Comparison of ENCODE assay signal across 12 mouse cellular contexts in the genomic region with DNA sequence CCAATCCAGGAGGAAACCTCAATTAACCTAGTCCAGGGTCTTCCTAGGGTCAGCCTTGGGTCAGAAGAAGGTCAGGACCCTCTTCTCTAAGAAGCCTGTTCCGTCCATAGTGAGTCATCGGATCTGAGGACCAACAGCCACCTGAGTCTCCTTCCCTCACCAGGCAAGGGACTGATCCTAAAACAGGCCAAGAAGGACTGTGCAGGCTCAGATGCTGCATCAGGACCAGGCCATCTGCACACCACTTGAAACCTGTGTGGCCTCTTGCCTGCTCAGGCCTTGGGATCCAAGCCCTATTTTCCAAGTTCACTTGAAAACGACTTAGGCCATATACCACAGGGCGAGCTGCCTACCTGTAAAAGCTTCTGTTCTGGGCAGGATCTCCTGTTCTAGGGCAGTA. TPM values are rescaled to one million over a fixed set of nuclear protein-coding genes. Genes with fewer than 3 reads are reported as not detected.
DNase-seq lines count a peak whose midpoint lies in the region; ATAC-seq lines count a peak whose summit lies in the region.
"Had no signal": no experiment of that assay in that cellular context is flagged by ENCODE, and none has a peak within 500 bp of the region (broad histone marks: within the 10 kb centered on the region; RNA-seq: fewer than 3 reads in every experiment).

No protein-coding gene starts in this region.

- peak overlapping the region; percentile 90 for H3K27ac ChIP-seq in kidney, embryonic 15.5 days
- H3K27ac ChIP-seq in embryonic facial prominence, embryonic 15.5 days (replicated peaks): 0 out of 2 replicates have a peak overlapping the region, but pooled peaks have one; percentile 29
- no peak overlapping the region for H3K27ac ChIP-seq in midbrain, embryonic 16.5 days (ENCODE audit: low read length)

- WGBS in kidney, embryonic 15.5 days: 48% methylated on average over 4 of the region's 4 CpGs
- WGBS in embryonic facial prominence, embryonic 15.5 days: 70% methylated on average over 4 of the region's 4 CpGs
- WGBS in midbrain, embryonic 16.5 days: 73% methylated on average over 4 of the region's 4 CpGs

- DNase-seq in CD4-positive, CD25-positive, alpha-beta regulatory T cell, adult 2 months (ENCODE audit: low read depth, low spot score): peak; percentile 9
- DNase-seq in kidney, postnatal 36 days: no peak
- DNase-seq in thymus, postnatal 36 days: no peak
- no peak for DNase-seq in urinary bladder, postnatal 10 days (ENCODE audit: low spot score)
- DNase-seq: cerebellum, postnatal 25 days; layer of hippocampus, adult 9-11 months; lung, postnatal 14 days had no signal

- no peaks in the 10 kb centered on the region for H3K9me3 ChIP-seq in kidney, embryonic 15.5 days (replicated peaks)
- no peaks in the 10 kb centered on the region for H3K9me3 ChIP-seq in embryonic facial prominence, embryonic 15.5 days (replicated peaks)
- no peaks in the 10 kb centered on the region for H3K9me3 ChIP-seq in midbrain, embryonic 16.5 days (replicated peaks; ENCODE audit: control insufficient read depth, low read length, poor library complexity, severe bottlenecking)

- ATAC-seq in CD4-positive, CD25-positive, alpha-beta regulatory T cell, adult 4 months: no peak
- no peak for ATAC-seq in kidney, embryonic 15.5 days (replicated peaks; ENCODE audit: low FRiP score)
- no peak for ATAC-seq in embryonic facial prominence, embryonic 15.5 days (ENCODE audit: insufficient number of reproducible peaks, low FRiP score, low TSS enrichment, low read depth)
- peak; percentile 1; the same call in 1 of the 2 replicates for ATAC-seq in midbrain, embryonic 16.5 days
- ATAC-seq: Patski had no signal

- H3K27me3 ChIP-seq in kidney, embryonic 15.5 days: no peaks in the 10 kb centered on the region
- H3K27me3 ChIP-seq in embryonic facial prominence, embryonic 15.5 days: no peaks in the 10 kb centered on the region
- H3K27me3 ChIP-seq in midbrain, embryonic 16.5 days (ENCODE audit: control insufficient read depth, insufficient read depth, low read depth, low read length): no peaks in the 10 kb centered on the region
- H3K27me3 ChIP-seq: Patski had no signal

- H3K9ac ChIP-seq in kidney, embryonic 15.5 days: peak overlapping the region; percentile 99
- H3K9ac ChIP-seq in embryonic facial prominence, embryonic 15.5 days: no peak overlapping the region
- peak overlapping the region; percentile 98 for H3K9ac ChIP-seq in midbrain, embryonic 16.5 days (ENCODE audit: low read depth, low read length)

- peaks cover 60% of the 10 kb centered on the region for H3K4me1 ChIP-seq in kidney, embryonic 15.5 days
- peaks cover 21% of the 10 kb centered on the region for H3K4me1 ChIP-seq in embryonic facial prominence, embryonic 15.5 days
- peaks cover 20% of the 10 kb centered on the region for H3K4me1 ChIP-seq in midbrain, embryonic 16.5 days (ENCODE audit: control insufficient read depth, insufficient read depth, low read length)

- H3K4me3 ChIP-seq in kidney, embryonic 15.5 days (replicated peaks): peak overlapping the region; percentile 96; the same call in 1 of the 2 replicates
- no peak overlapping the region; the same call in 1 of the 2 replicates for H3K4me3 ChIP-seq in embryonic facial prominence, embryonic 15.5 days (replicated peaks)
- no peak overlapping the region for H3K4me3 ChIP-seq in midbrain, embryonic 16.5 days (ENCODE audit: low read depth, low read length)

- H3K36me3 ChIP-seq in kidney, embryonic 15.5 days: no peaks in the 10 kb centered on the region
- H3K36me3 ChIP-seq in embryonic facial prominence, embryonic 15.5 days: no peaks in the 10 kb centered on the region
- H3K36me3 ChIP-seq in midbrain, embryonic 16.5 days (ENCODE audit: control insufficient read depth, insufficient read depth, low read length): no peaks in the 10 kb centered on the region

- H3K4me2 ChIP-seq in kidney, embryonic 15.5 days: peak overlapping the region; percentile 85
- H3K4me2 ChIP-seq in embryonic facial prominence, embryonic 15.5 days (replicated peaks): no peak overlapping the region
- H3K4me2 ChIP-seq in midbrain, embryonic 16.5 days (ENCODE audit: low read length): peak overlapping the region; percentile 92; the same call in 1 of the 2 replicates

RNA-seq across cellular contexts. Expression of gene Agpat3, which starts 0.9 kb away (rescaled TPM):
- 100 to 1,000 TPM in 1 of 2 experiments, 10 to 100 TPM in 1; 94.4 to 115 TPM for polyA plus RNA-seq in CD4-positive, CD25-positive, alpha-beta regulatory T cell, adult 4 months (2017; shearing (Covaris generic))
- 84.9 and 88.7 TPM in 2 replicates for polyA plus RNA-seq in kidney, embryonic 15.5 days (2015; fragmentation: Nextera tagmentation; extraction: Ambion mirVana)
- 99.7 and 105 TPM in 2 replicates for polyA plus RNA-seq in embryonic facial prominence, embryonic 15.5 days (2015; fragmentation: Nextera tagmentation; extraction: Ambion mirVana)
- 61.4 and 66.3 TPM in 2 replicates for polyA plus RNA-seq in midbrain, embryonic 16.5 days (2015; fragmentation: Nextera tagmentation; extraction: Ambion mirVana)

RNA-seq across cellular contexts. Expression of gene Rrp1, which starts 59.6 kb away (rescaled TPM):
- polyA plus RNA-seq in CD4-positive, CD25-positive, alpha-beta regulatory T cell, adult 4 months (2017; shearing (Covaris generic)): 100 to 1,000 TPM; 107 to 148 TPM
- 287 and 316 TPM in 2 replicates for polyA plus RNA-seq in kidney, embryonic 15.5 days (2015; fragmentation: Nextera tagmentation; extraction: Ambion mirVana)
- 292 and 298 TPM in 2 replicates for polyA plus RNA-seq in embryonic facial prominence, embryonic 15.5 days (2015; fragmentation: Nextera tagmentation; extraction: Ambion mirVana)
- 406 and 431 TPM in 2 replicates for polyA plus RNA-seq in midbrain, embryonic 16.5 days (2015; fragmentation: Nextera tagmentation; extraction: Ambion mirVana)
